8 mouse cellular contexts compared by ENCODE assay signal in genomic region chr8:126583018-126583417, GRCm38 (mm10). TPM values are rescaled to one million over a fixed set of nuclear protein-coding genes. Genes with fewer than 3 reads are reported as not detected.
DNase-seq lines count a peak whose midpoint lies in the region; ATAC-seq lines count a peak whose summit lies in the region.

No protein-coding gene starts in this region.

- peaks cover 4% of the 10 kb centered on the region for H3K9me3 ChIP-seq in kidney, embryonic 16.5 days (ENCODE audit: low read length)
- H3K9me3 ChIP-seq in heart, embryonic 12.5 days (replicated peaks): no peaks in the 10 kb centered on the region; the same call in 1 of the 2 replicates
- H3K9me3 ChIP-seq in liver, embryonic 16.5 days (replicated peaks; ENCODE audit: control insufficient read depth, low read length): no peaks in the 10 kb centered on the region

- H3K9ac ChIP-seq in kidney, embryonic 16.5 days (replicated peaks; ENCODE audit: low read length): no peak overlapping the region
- peak overlapping the region; percentile 87; the same call in 1 of the 2 replicates for H3K9ac ChIP-seq in heart, embryonic 12.5 days
- H3K9ac ChIP-seq in liver, embryonic 16.5 days (ENCODE audit: low read depth, low read length): no peak overlapping the region

- no peak overlapping the region for H3K4me3 ChIP-seq in kidney, embryonic 16.5 days (ENCODE audit: low read length)
- H3K4me3 ChIP-seq in brown adipose tissue, adult 24 weeks (ENCODE audit: insufficient read depth, low read depth, low read length): no peak overlapping the region
- no peak overlapping the region for H3K4me3 ChIP-seq in heart, embryonic 12.5 days
- no peak overlapping the region for H3K4me3 ChIP-seq in liver, embryonic 16.5 days (ENCODE audit: low read depth, low read length)

- DNase-seq in kidney, adult 8-10 months: no peak
- no peak for DNase-seq in thymus, postnatal 0 days (ENCODE audit: low spot score)
- no peak for DNase-seq in adrenal gland, postnatal 10 days
- DNase-seq in testis, postnatal 10 days (ENCODE audit: low spot score): no peak

- WGBS in kidney, embryonic 16.5 days: 48% methylated on average over 2 of the region's 2 CpGs
- 31% methylated on average over 2 of the region's 2 CpGs for WGBS in heart, embryonic 12.5 days
- WGBS in liver, embryonic 16.5 days (ENCODE audit: insufficient replicate concordance): 38% methylated on average over 2 of the region's 2 CpGs

- H3K4me2 ChIP-seq in kidney, embryonic 16.5 days (replicated peaks; ENCODE audit: low read depth, low read length): no peak overlapping the region
- peak overlapping the region; percentile 96 for H3K4me2 ChIP-seq in heart, embryonic 12.5 days
- H3K4me2 ChIP-seq in liver, embryonic 16.5 days (ENCODE audit: low read depth, low read length): no peak overlapping the region

- no peaks in the 10 kb centered on the region for H3K27me3 ChIP-seq in kidney, embryonic 16.5 days (ENCODE audit: insufficient read depth, low read length)
- H3K27me3 ChIP-seq in heart, embryonic 12.5 days (replicated peaks): no peaks in the 10 kb centered on the region
- H3K27me3 ChIP-seq in liver, embryonic 16.5 days (ENCODE audit: control insufficient read depth, insufficient read depth, low read depth, low read length): no peaks in the 10 kb centered on the region

- peaks cover 13% of the 10 kb centered on the region; the same call in 1 of the 2 replicates for H3K36me3 ChIP-seq in kidney, embryonic 16.5 days (ENCODE audit: insufficient read depth, low read length)
- peaks cover 22% of the 10 kb centered on the region for H3K36me3 ChIP-seq in heart, embryonic 12.5 days
- no peaks in the 10 kb centered on the region for H3K36me3 ChIP-seq in liver, embryonic 16.5 days (ENCODE audit: control insufficient read depth, insufficient read depth)

- peaks cover 51% of the 10 kb centered on the region for H3K4me1 ChIP-seq in kidney, embryonic 16.5 days (ENCODE audit: insufficient read depth, low read length)
- peaks cover 17% of the 10 kb centered on the region for H3K4me1 ChIP-seq in brown adipose tissue, adult 24 weeks (ENCODE audit: control insufficient read depth, insufficient read depth, insufficient read length, low read length)
- H3K4me1 ChIP-seq in heart, embryonic 12.5 days (replicated peaks): peaks cover 44% of the 10 kb centered on the region
- peaks cover 44% of the 10 kb centered on the region for H3K4me1 ChIP-seq in liver, embryonic 16.5 days (ENCODE audit: control insufficient read depth, low read depth, low read length)

- peak overlapping the region; percentile 99 for H3K27ac ChIP-seq in kidney, embryonic 16.5 days (ENCODE audit: low read length)
- peak overlapping the region; percentile 18 for H3K27ac ChIP-seq in brown adipose tissue, adult 24 weeks (replicated peaks; ENCODE audit: low read depth, low read length)
- peak overlapping the region; percentile 100 for H3K27ac ChIP-seq in heart, embryonic 12.5 days (ENCODE audit: poor library complexity, severe bottlenecking)
- H3K27ac ChIP-seq in liver, embryonic 16.5 days (ENCODE audit: low read length): peak overlapping the region; percentile 4

- no peak for ATAC-seq in kidney, embryonic 16.5 days (ENCODE audit: low FRiP score, low TSS enrichment)
- no peak for ATAC-seq in heart, embryonic 12.5 days (ENCODE audit: insufficient number of reproducible peaks, low FRiP score)
- no peak for ATAC-seq in liver, embryonic 16.5 days (ENCODE audit: low read depth)

RNA-seq across cellular contexts. Expression of gene Irf2bp2, which starts 10.8 kb away (rescaled TPM):
- polyA plus RNA-seq in kidney, embryonic 16.5 days (2015; fragmentation: Nextera tagmentation; extraction: Ambion mirVana): 11.5 and 12.1 TPM in 2 replicates
- polyA plus RNA-seq in brown adipose tissue, adult 24 weeks (2012; ENCODE audit: insufficient read depth, insufficient read length, missing spikeins): 12.0 and 24.3 TPM in 2 replicates
- polyA plus RNA-seq in heart, embryonic 12.5 days (2016; fragmentation: Nextera tagmentation; extraction: Ambion mirVana): 8.9 and 9.7 TPM in 2 replicates
- 3.3 TPM in 2 replicates for polyA plus RNA-seq in liver, embryonic 16.5 days (2015; fragmentation: Nextera tagmentation; extraction: Ambion mirVana)
- polyA plus RNA-seq in thymus, postnatal 0 days (2015; fragmentation: Nextera tagmentation; extraction: Ambion mirVana): 14.9 and 20.3 TPM in 2 replicates
- 100 to 1,000 TPM in 1 of 2 experiments, 10 to 100 TPM in 1; 91.0 to 110 TPM for total RNA-seq in adrenal gland, postnatal 10 days (2021)

Comparison
In these comparisons a context has a peak if more than half of its experiments do, and no peak if none do; other contexts are left out.
1. H3K27ac ChIP-seq: peak in every context shown above with its lines; median percentile 100 in heart, embryonic 12.5 days; 99 in kidney, embryonic 16.5 days; 18 in brown adipose tissue, adult 24 weeks; 4 in liver, embryonic 16.5 days.